Mouse (Mus musculus) embryo, embryonic 9.5 days (tissue): ENCODE results near the gene Cavin2.

Experiments used
- DNase-seq: peaks from one replicate; pipeline ENCODE4 v3.0.0-alpha.2; 2017; ENCODE audit errors: extremely low spot score

Cavin2 gene

GRCm38 (mm10) chr1:51307056-51307455, 18.1 kb downstream of the Cavin2 start:
- DNase-seq: no peak

GRCm38 (mm10) chr1:51315476-51315875, 26.6 kb downstream of the Cavin2 start:
- DNase-seq: no peak

GRCm38 (mm10) chr1:51323506-51323905, 34.6 kb downstream of the Cavin2 start:
- DNase-seq: no peak

- no peak for DNase-seq
These were observed 39.6 kb downstream of the Cavin2 start for GRCm38 (mm10) chr1:51328541-51328940.

DNA sequence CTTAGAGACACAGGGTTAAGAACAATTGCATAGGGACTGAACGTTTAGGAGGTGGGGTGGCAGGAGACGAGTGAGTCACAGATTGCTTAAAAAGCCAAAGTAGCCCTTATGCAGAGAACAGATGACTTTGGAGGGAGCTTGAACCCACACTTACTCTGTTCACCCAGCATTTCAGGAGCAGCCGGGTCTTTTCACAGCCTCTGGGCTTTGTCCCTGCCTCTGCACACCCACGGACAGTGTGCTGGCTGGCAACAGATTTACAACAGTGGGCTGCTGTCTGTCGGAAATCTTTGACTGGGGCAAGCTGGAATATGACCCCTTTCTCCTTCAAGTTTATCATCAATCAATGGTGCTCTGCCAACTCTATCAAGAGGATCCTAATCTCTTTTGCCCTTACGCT, 44.1 kb downstream of the Cavin2 start:
- peak; percentile 30 for DNase-seq

GRCm38 (mm10) chr1:51333557-51334285, 44.8 kb downstream of the Cavin2 start:
- peak; percentile 83 for DNase-seq

DNA sequence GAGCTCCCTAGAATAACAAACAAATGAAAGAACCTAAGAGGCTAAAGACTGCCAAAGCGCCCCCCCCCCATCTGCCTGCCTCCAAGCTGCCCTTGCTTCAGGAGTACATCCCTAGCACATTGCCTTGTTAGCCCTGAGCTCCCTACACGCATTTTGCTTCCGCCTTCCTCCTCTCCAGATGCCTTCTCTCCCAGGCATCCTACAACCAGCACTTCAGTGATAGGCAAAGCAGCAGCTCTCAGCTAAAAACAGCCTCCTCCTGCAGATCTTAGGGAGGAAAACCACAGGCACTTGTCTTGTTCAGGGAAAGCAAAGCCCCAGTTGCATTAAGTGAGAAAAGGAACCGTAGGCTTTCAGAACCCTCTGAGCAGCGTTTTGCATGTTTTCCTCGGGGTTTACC, 45.4 kb downstream of the Cavin2 start:
- no peak for DNase-seq

DNA sequence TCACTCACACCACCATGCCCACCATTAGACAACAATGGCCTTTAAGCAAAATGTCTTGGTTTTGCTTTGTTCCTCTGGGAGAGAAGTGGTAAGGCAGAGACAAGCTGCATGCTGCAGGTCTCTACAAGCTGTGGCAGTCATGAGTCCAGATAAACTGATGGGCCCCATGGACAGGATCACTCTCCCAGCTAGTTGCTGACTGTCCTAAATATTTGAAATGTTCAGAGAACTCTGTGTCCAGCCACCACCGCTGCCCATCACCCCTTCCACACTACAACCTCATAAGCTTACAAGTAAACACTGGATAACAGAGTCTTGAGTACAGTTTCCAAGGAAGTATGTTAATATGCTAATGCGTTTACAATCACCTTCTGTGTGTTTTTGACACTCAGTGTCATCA, 46.2 kb downstream of the Cavin2 start:
- no peak for DNase-seq

DNA sequence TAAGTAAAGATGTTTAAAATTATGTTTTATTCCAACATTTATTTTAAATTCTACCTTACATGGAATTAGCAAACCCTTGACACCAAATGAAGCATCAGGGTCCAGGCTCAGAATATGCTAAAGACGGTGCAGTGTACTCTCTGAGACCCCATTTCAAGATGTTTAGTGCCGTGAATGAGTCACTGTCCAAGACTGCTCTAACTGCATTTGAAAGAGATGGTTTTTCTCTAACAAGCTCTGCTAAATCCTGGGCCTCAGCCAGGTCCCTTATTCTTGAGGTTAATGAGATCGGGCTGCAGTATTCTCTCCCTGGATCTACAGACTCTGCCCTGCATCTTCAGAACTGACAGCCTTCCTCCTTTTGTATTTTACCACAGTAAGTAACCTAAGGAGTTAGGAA, 55.2 kb downstream of the Cavin2 start:
- DNase-seq: no peak

DNA sequence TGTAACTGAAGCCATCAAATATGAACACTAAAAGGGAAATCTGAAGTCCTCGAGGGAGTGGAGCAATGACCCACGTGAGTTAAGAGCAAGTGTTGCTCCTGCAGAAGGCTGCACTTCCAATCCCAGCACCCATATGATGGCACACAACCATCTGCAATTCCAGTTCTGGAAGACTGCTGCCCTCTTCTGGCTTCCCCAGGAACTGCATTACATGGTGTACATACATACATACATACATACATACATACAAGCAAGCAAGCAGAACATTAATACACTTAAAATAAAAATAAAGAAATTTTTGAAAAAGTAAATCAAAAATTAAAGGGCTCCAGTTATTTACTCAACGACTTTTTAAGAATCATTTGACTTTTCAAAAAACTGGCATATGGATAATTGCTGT, 58.7 kb downstream of the Cavin2 start:
- DNase-seq: no peak

DNA sequence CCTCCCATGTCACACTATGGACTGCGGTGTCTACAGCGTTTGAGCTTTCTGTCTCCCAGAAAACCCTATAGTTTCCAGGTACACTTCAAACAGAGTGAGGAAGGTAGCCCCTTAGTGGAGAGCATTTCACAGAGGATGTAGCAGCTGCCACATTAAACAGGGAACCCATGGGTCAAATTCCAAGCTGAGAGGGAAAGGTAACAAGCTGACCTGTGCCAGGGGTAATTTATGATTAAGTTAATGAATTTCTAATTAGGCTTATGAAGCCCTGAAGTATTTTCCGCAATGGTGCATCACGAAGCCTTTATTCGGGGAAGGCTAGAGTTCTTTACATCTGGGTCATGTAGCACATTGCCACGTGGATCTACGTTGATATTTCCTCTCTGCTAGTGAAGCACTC, 59.7 kb downstream of the Cavin2 start:
- no peak for DNase-seq

DNA sequence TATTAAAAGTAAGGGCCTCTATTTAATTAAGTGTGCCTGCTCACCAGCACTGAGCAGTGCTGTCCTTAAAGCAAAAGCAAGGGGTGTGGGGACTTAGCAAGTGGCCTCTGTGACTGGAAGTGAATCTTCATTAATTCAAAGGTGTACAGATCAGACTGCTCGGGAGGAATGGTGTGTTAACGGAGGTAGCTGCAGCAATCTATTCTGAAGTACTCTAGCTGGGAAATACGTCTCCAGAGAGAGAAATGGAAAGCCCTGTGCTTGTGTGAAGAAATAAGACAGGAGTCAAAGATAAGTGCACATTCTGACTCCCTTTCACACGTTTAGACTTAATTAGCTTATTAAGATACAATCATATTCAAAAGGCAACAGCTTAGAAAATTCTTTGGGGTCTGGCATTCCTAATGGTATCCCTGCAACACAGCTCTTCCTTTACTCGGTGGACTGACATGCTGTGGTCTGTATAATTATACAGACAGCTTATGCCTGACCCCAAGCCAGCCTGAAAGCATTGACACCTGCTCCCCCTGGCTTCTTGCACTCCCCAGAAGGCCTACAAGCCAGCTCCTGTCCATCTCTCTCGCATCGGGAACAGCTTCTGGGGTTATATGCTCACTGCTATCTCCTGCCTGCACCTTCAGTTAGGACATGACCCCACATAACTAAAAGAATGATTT, 60.5 kb downstream of the Cavin2 start:
- DNase-seq: no peak
